Mouse (Mus musculus): Measurements from ENCODE around the gene Tmem189. TPM values are rescaled to one million over a fixed set of nuclear protein-coding genes. Genes with fewer than 3 reads are reported as not detected.

Tmem189 gene
- polyA plus RNA-seq, 1 experiment from 2014 or later: 55.1 TPM

- no peak overlapping the region for H3K4me2 ChIP-seq (replicated peaks; ENCODE audit: low read depth, low read length)
- peaks cover 8% of the 10 kb centered on the region; the same call in 1 of the 2 replicates for H3K36me3 ChIP-seq (ENCODE audit: insufficient read depth, low read length)
- no peaks in the 10 kb centered on the region for H3K27me3 ChIP-seq (replicated peaks; ENCODE audit: insufficient read depth, low read length)
- TF ChIP-seq EP300 (IDR thresholded peaks at IDR 0.05) (no peak), CTCF (IDR thresholded peaks at IDR 0.05) (no peak)
- ATAC-seq (no peak), DNase-seq (ENCODE audit: low spot score) (no peak)
- no peak overlapping the region for H3K4me3 ChIP-seq (ENCODE audit: low read depth, low read length)
- no peaks in the 10 kb centered on the region for H3K4me1 ChIP-seq (ENCODE audit: insufficient read depth, low read depth, low read length)
- 80% methylated on average over 4 of the region's 4 CpGs for WGBS
- no peak overlapping the region for H3K27ac ChIP-seq (ENCODE audit: low read length)
- H3K9me3 ChIP-seq (ENCODE audit: low read length): no peaks in the 10 kb centered on the region
- no peak overlapping the region for H3K9ac ChIP-seq (replicated peaks; ENCODE audit: low read depth)
Observed at GRCm38 (mm10) chr2:167606745-167607123, 82.9 kb downstream of the Tmem189 start.

DNA sequence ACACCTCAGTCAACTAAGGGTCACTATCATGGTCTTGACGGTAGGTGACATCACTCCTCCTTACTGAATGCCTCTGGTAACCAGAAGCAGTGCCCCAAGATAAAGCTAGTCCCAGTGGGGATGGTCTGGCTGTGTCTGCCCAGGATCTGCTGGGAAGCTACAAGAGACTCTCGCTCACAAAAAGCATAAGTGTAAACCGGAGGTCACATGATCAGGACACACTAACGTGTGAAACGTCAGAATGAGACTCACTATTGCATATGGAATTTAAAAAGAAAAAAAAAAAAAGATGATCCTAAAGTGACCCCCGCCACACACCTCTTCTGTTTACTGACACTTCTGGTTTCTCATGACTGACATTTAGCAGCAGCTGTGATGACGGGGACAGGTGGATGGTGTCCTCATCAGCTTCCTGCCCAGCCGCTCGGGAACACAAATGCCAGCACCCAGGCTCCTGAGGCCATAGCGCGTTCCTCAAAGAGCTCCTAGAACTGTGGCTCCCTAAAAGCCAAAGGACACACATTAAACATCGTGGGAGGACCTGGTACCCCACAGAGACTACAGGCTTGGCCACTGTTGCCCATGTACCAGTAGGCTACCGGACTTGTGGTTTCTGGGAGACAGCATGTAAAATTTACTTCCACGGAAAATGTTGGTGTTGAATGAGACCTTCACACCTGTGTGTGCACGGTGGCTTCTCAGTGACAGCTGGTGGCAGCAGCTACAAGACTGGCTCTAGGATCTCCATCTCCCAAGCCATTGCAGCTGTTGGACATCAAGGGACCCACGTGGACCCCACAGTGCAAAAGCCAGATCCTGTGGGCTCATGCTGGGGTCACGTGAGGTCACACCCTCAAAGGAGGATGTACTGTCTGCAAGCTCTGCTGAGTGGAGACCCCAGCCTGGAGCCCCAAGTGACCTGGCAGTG lies 83.5 kb downstream of the Tmem189 start:
- TF ChIP-seq EP300 (IDR thresholded peaks at IDR 0.05): no peak
- no peak for TF ChIP-seq CTCF (IDR thresholded peaks at IDR 0.05)
- no peak overlapping the region for H3K9ac ChIP-seq (replicated peaks; ENCODE audit: low read depth)
- DNase-seq (ENCODE audit: low spot score): no peak
- no peaks in the 10 kb centered on the region for H3K4me1 ChIP-seq (ENCODE audit: insufficient read depth, low read depth, low read length)
- no peaks in the 10 kb centered on the region for H3K9me3 ChIP-seq (ENCODE audit: low read length)
- ATAC-seq: no peak
- H3K27ac ChIP-seq (ENCODE audit: low read length): no peak overlapping the region
- H3K27me3 ChIP-seq (replicated peaks; ENCODE audit: insufficient read depth, low read length): no peaks in the 10 kb centered on the region
- no peak overlapping the region for H3K4me3 ChIP-seq (ENCODE audit: low read depth, low read length)
- H3K36me3 ChIP-seq (ENCODE audit: insufficient read depth, low read length): peaks cover 8% of the 10 kb centered on the region; the same call in 1 of the 2 replicates
- 55% methylated on average over 17 of the region's 17 CpGs for WGBS
- H3K4me2 ChIP-seq (replicated peaks; ENCODE audit: low read depth, low read length): no peak overlapping the region

- DNase-seq (ENCODE audit: low spot score) (peak; percentile 93), ATAC-seq (peak; percentile 78)
- Histone ChIP-seq H3K4me1 (ENCODE audit: insufficient read depth, low read depth, low read length) (no peaks in the 10 kb centered on the region), H3K4me2 (replicated peaks; ENCODE audit: low read depth, low read length) (no peak overlapping the region), H3K4me3 (ENCODE audit: low read depth, low read length) (no peak overlapping the region), H3K9ac (replicated peaks; ENCODE audit: low read depth) (no peak overlapping the region), H3K27ac (ENCODE audit: low read length) (no peak overlapping the region), H3K27me3 (replicated peaks; ENCODE audit: insufficient read depth, low read length) (no peaks in the 10 kb centered on the region), H3K9me3 (ENCODE audit: low read length) (no peaks in the 10 kb centered on the region), H3K36me3 (ENCODE audit: insufficient read depth, low read length) (peaks cover 8% of the 10 kb centered on the region; the same call in 1 of the 2 replicates)
- 28% methylated on average over 11 of the region's 11 CpGs for WGBS
- TF ChIP-seq EP300 (IDR thresholded peaks at IDR 0.05): no peak
- peak; percentile 98 for TF ChIP-seq CTCF (IDR thresholded peaks at IDR 0.05)
Observed at GRCm38 (mm10) chr2:167605178-167605794, 84.3 kb downstream of the Tmem189 start.

DNA sequence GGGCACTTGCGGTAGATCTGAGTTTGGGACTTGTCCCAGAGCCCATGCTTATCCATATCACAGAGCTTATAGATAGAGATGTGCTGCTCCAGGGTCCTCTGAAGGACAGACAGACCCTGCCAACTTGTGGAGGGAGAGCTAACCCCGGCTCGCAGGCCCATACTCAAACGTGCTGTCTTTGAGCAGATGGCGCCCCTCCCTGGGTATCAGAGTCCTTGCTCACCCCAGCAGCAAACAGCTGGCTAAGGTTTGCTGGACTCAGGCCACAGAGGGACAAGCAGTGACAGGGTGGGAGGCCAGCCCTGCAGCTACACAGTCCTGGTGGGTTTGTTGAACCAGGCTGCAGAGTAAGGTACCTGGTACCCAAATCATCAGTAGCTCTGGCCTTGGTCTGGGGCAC lies 86.6 kb downstream of the Tmem189 start:
- H3K4me2 ChIP-seq (replicated peaks; ENCODE audit: low read depth, low read length): no peak overlapping the region
- ATAC-seq (peak; percentile 42; the same call in 1 of the 2 replicates), DNase-seq (ENCODE audit: low spot score) (peak; percentile 75)
- H3K4me1 ChIP-seq (ENCODE audit: insufficient read depth, low read depth, low read length): 0 out of 2 replicates have a peak, but pooled peaks cover 2% of the 10 kb centered on the region
- TF ChIP-seq CTCF (IDR thresholded peaks at IDR 0.05) (peak; percentile 73), EP300 (IDR thresholded peaks at IDR 0.05) (no peak)
- H3K9me3 ChIP-seq (ENCODE audit: low read length): no peaks in the 10 kb centered on the region
- H3K4me3 ChIP-seq (ENCODE audit: low read depth, low read length): no peak overlapping the region
- WGBS: 34% methylated on average over 5 of the region's 5 CpGs
- H3K27ac ChIP-seq (ENCODE audit: low read length): no peak overlapping the region
- H3K36me3 ChIP-seq (ENCODE audit: insufficient read depth, low read length): peaks cover 8% of the 10 kb centered on the region; the same call in 1 of the 2 replicates
- H3K27me3 ChIP-seq (replicated peaks; ENCODE audit: insufficient read depth, low read length): no peaks in the 10 kb centered on the region
- H3K9ac ChIP-seq (replicated peaks; ENCODE audit: low read depth): no peak overlapping the region

DNA sequence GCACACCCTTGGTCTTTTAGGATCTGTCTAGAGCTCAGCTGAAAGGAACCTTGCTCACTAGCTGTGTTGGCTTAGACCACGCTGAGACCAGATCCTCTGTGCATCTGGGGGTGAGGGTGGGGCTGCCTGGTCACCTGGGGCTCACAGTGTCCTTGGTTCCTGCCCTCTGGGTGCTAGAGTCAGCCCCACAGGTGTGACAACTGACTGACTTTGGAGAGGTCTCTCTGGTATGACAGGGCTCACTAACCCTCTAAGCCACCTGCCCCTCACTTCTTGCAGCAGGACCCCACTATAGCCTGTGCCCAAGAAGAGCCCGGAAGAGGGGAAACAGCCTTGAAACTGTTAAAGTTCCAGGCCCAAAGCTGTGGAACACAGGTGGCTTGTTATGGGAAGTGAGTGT lies 87.3 kb downstream of the Tmem189 start:
- Histone ChIP-seq H3K36me3 (ENCODE audit: insufficient read depth, low read length) (peaks cover 5% of the 10 kb centered on the region; the same call in 1 of the 2 replicates), H3K4me1 (ENCODE audit: insufficient read depth, low read depth, low read length) (0 out of 2 replicates have a peak, but pooled peaks cover 2% of the 10 kb centered on the region), H3K9ac (replicated peaks; ENCODE audit: low read depth) (no peak overlapping the region), H3K9me3 (ENCODE audit: low read length) (no peaks in the 10 kb centered on the region), H3K27me3 (replicated peaks; ENCODE audit: insufficient read depth, low read length) (no peaks in the 10 kb centered on the region), H3K27ac (ENCODE audit: low read length) (no peak overlapping the region), H3K4me3 (ENCODE audit: low read depth, low read length) (no peak overlapping the region), H3K4me2 (replicated peaks; ENCODE audit: low read depth, low read length) (no peak overlapping the region)
- no peak for DNase-seq (ENCODE audit: low spot score)
- 83% methylated on average over 2 of the region's 2 CpGs for WGBS
- TF ChIP-seq EP300 (IDR thresholded peaks at IDR 0.05) (no peak), CTCF (IDR thresholded peaks at IDR 0.05) (no peak)
- no peak for ATAC-seq

GRCm38 (mm10) chr2:167600481-167600995 lies 89.1 kb downstream of the Tmem189 start:
- H3K27ac ChIP-seq (ENCODE audit: low read length): peak overlapping the region; percentile 16; the same call in 1 of the 2 replicates
- TF ChIP-seq CTCF (IDR thresholded peaks at IDR 0.05) (no peak), EP300 (IDR thresholded peaks at IDR 0.05) (no peak)
- H3K4me2 ChIP-seq (replicated peaks; ENCODE audit: low read depth, low read length): no peak overlapping the region
- DNase-seq (ENCODE audit: low spot score): peak; percentile 52
- H3K27me3 ChIP-seq (replicated peaks; ENCODE audit: insufficient read depth, low read length): no peaks in the 10 kb centered on the region
- no peak for ATAC-seq
- 0 out of 2 replicates have a peak, but pooled peaks cover 7% of the 10 kb centered on the region for H3K4me1 ChIP-seq (ENCODE audit: insufficient read depth, low read depth, low read length)
- no peaks in the 10 kb centered on the region for H3K9me3 ChIP-seq (ENCODE audit: low read length)
- H3K4me3 ChIP-seq (ENCODE audit: low read depth, low read length): no peak overlapping the region
- no peak overlapping the region for H3K9ac ChIP-seq (replicated peaks; ENCODE audit: low read depth)
- WGBS: 43% methylated on average over 8 of the region's 8 CpGs
- no peaks in the 10 kb centered on the region for H3K36me3 ChIP-seq (ENCODE audit: insufficient read depth, low read length)
